Mouse (Mus musculus): ENCODE results near the gene Rnf114. TPM values are rescaled to one million over a fixed set of nuclear protein-coding genes. Genes with fewer than 3 reads are reported as not detected.
A peak's percentile ranks its signal among the peaks of the same experiment; 100 is the strongest.

Rnf114 gene
- polyA plus RNA-seq, 2 experiments, result 78.1 to 83.6 TPM

GRCm38 (mm10) chr2:167486573-167486972, 5.9 kb upstream of the Rnf114 start:
- no peak for ATAC-seq (ENCODE audit: low FRiP score, low read depth)
- H3K4me2 ChIP-seq (replicated peaks; ENCODE audit: low read depth, low read length, severe bottlenecking), result no peak overlapping the region
- no peaks in the 10 kb centered on the region for H3K27me3 ChIP-seq (ENCODE audit: control insufficient read depth, insufficient read depth, low read length)
- peaks cover 8% of the 10 kb centered on the region for H3K4me1 ChIP-seq (ENCODE audit: control insufficient read depth, insufficient read depth, low read length)
- 90% methylated on average over 4 of the region's 4 CpGs for WGBS
- H3K4me3 ChIP-seq (replicated peaks; ENCODE audit: low read length), result no peak overlapping the region
- TF ChIP-seq POLR2A (IDR thresholded peaks at IDR 0.05; ENCODE audit: borderline replicate concordance, extremely low read depth, insufficient read depth, insufficient read length), result no peak
- peaks cover 31% of the 10 kb centered on the region for H3K36me3 ChIP-seq (ENCODE audit: control insufficient read depth, insufficient read depth, low read length)
- H3K9ac ChIP-seq (ENCODE audit: low read depth, low read length, severe bottlenecking), result no peak overlapping the region
- H3K27ac ChIP-seq (replicated peaks; ENCODE audit: low read depth, low read length), result no peak overlapping the region
- no peak for DNase-seq (ENCODE audit: low spot score)
- no peaks in the 10 kb centered on the region for H3K9me3 ChIP-seq (ENCODE audit: control insufficient read depth, low read length)

- Histone ChIP-seq H3K4me2 (replicated peaks; ENCODE audit: low read depth, low read length, severe bottlenecking) (no peak overlapping the region), H3K27ac (replicated peaks; ENCODE audit: low read depth, low read length) (no peak overlapping the region), H3K27me3 (ENCODE audit: control insufficient read depth, insufficient read depth, low read length) (no peaks in the 10 kb centered on the region), H3K4me1 (ENCODE audit: control insufficient read depth, insufficient read depth, low read length) (peaks cover 13% of the 10 kb centered on the region), H3K9ac (ENCODE audit: low read depth, low read length, severe bottlenecking) (no peak overlapping the region), H3K9me3 (ENCODE audit: control insufficient read depth, low read length) (no peaks in the 10 kb centered on the region), H3K4me3 (replicated peaks; ENCODE audit: low read length) (no peak overlapping the region), H3K36me3 (ENCODE audit: control insufficient read depth, insufficient read depth, low read length) (peaks cover 26% of the 10 kb centered on the region)
- no peak for TF ChIP-seq POLR2A (IDR thresholded peaks at IDR 0.05; ENCODE audit: borderline replicate concordance, extremely low read depth, insufficient read depth, insufficient read length)
- WGBS, result 95% methylated on average over 6 of the region's 6 CpGs
- no peak for ATAC-seq (ENCODE audit: low FRiP score, low read depth)
- no peak for DNase-seq (ENCODE audit: low spot score)
Observed at GRCm38 (mm10) chr2:167487551-167487950, 4.9 kb upstream of the Rnf114 start.

- Histone ChIP-seq H3K9me3 (ENCODE audit: control insufficient read depth, low read length) (no peaks in the 10 kb centered on the region), H3K4me3 (replicated peaks; ENCODE audit: low read length) (no peak overlapping the region), H3K9ac (ENCODE audit: low read depth, low read length, severe bottlenecking) (no peak overlapping the region), H3K36me3 (ENCODE audit: control insufficient read depth, insufficient read depth, low read length) (peaks cover 22% of the 10 kb centered on the region), H3K4me1 (ENCODE audit: control insufficient read depth, insufficient read depth, low read length) (peaks cover 13% of the 10 kb centered on the region), H3K27ac (replicated peaks; ENCODE audit: low read depth, low read length) (no peak overlapping the region), H3K4me2 (replicated peaks; ENCODE audit: low read depth, low read length, severe bottlenecking) (no peak overlapping the region), H3K27me3 (ENCODE audit: control insufficient read depth, insufficient read depth, low read length) (no peaks in the 10 kb centered on the region)
- DNase-seq (ENCODE audit: low spot score) (no peak), ATAC-seq (ENCODE audit: low FRiP score, low read depth) (no peak)
- TF ChIP-seq POLR2A (IDR thresholded peaks at IDR 0.05; ENCODE audit: borderline replicate concordance, extremely low read depth, insufficient read depth, insufficient read length), result no peak
- 88% methylated on average over 6 of the region's 6 CpGs for WGBS
Observed at GRCm38 (mm10) chr2:167487994-167488393, 4.5 kb upstream of the Rnf114 start.

- H3K27ac ChIP-seq (replicated peaks; ENCODE audit: low read depth, low read length), result no peak overlapping the region
- H3K4me2 ChIP-seq (replicated peaks; ENCODE audit: low read depth, low read length, severe bottlenecking), result peak overlapping the region; percentile 91; the same call in 1 of the 2 replicates
- peak overlapping the region; percentile 100; the same call in 1 of the 2 replicates for H3K4me3 ChIP-seq (replicated peaks; ENCODE audit: low read length)
- H3K9ac ChIP-seq (ENCODE audit: low read depth, low read length, severe bottlenecking), result no peak overlapping the region
- H3K36me3 ChIP-seq (ENCODE audit: control insufficient read depth, insufficient read depth, low read length), result peaks cover 4% of the 10 kb centered on the region; the same call in 1 of the 2 replicates
- ATAC-seq (ENCODE audit: low FRiP score, low read depth), result no peak
- H3K9me3 ChIP-seq (ENCODE audit: control insufficient read depth, low read length), result no peaks in the 10 kb centered on the region
- no peak for DNase-seq (ENCODE audit: low spot score)
- peaks cover 13% of the 10 kb centered on the region for H3K4me1 ChIP-seq (ENCODE audit: control insufficient read depth, insufficient read depth, low read length)
- H3K27me3 ChIP-seq (ENCODE audit: control insufficient read depth, insufficient read depth, low read length), result no peaks in the 10 kb centered on the region
- no peak for TF ChIP-seq POLR2A (IDR thresholded peaks at IDR 0.05; ENCODE audit: borderline replicate concordance, extremely low read depth, insufficient read depth, insufficient read length)
- WGBS, result 66% methylated on average over 4 of the region's 4 CpGs
Observed at GRCm38 (mm10) chr2:167490813-167491525, 1.5 kb upstream of the Rnf114 start.

GRCm38 (mm10) chr2:167492713-167493636, 530 bp downstream of the Rnf114 start, which contains the start of gene Spata2:
Gene Spata2 (minus strand): TSS chr2:167492887.
- Histone ChIP-seq H3K27ac (replicated peaks; ENCODE audit: low read depth, low read length) (peak within 1 kb of the TSS; percentile 95), H3K27me3 (ENCODE audit: control insufficient read depth, insufficient read depth, low read length) (no peaks in the 10 kb centered on the region), H3K9ac (ENCODE audit: low read depth, low read length, severe bottlenecking) (peak within 1 kb of the TSS; percentile 88), H3K36me3 (ENCODE audit: control insufficient read depth, insufficient read depth, low read length) (peaks cover 4% of the 10 kb centered on the region; the same call in 1 of the 2 replicates), H3K9me3 (ENCODE audit: control insufficient read depth, low read length) (no peaks in the 10 kb centered on the region), H3K4me1 (ENCODE audit: control insufficient read depth, insufficient read depth, low read length) (peaks cover 13% of the 10 kb centered on the region), H3K4me2 (replicated peaks; ENCODE audit: low read depth, low read length, severe bottlenecking) (peak within 1 kb of the TSS; percentile 91), H3K4me3 (replicated peaks; ENCODE audit: low read length) (peak within 1 kb of the TSS; percentile 100)
- TF ChIP-seq POLR2A (IDR thresholded peaks at IDR 0.05; ENCODE audit: borderline replicate concordance, extremely low read depth, insufficient read depth, insufficient read length), result no peak
- ATAC-seq (ENCODE audit: low FRiP score, low read depth) (peak; percentile 89), DNase-seq (ENCODE audit: low spot score) (peak; percentile 89)
- 2% methylated on average over 57 of the region's 63 CpGs for WGBS

Data from limb, embryonic 14.5 days (tissue).